Mouse (Mus musculus) stomach, embryonic 16.5 days (tissue): ENCODE data around the gene Tmem109. TPM values are rescaled to one million over a fixed set of nuclear protein-coding genes. Genes with fewer than 3 reads are reported as not detected.

ENCODE experiments used
- ATAC-seq: fragments of 200-750 bp; cut with Nextera tagmentation; 2 replicates; pipeline ENCODE4 v1.8.0; 2017; ENCODE audit warnings: moderate number of reproducible peaks, moderate TSS enrichment; ENCODE audit not compliant: insufficient read depth, low FRiP score
- H3K27ac ChIP-seq: fragments of 300-500 bp; sonication (generic); 2 replicates; pipeline ENCODE4 v1.5.1; 2014; ENCODE audit warnings: low read length
- H3K27me3 ChIP-seq: fragments of 300-500 bp; sonication (generic); 2 replicates; pipeline ENCODE4 v1.6.1; 2014; ENCODE audit warnings: low read length, control low read depth, mixed read lengths; ENCODE audit not compliant: control insufficient read depth, insufficient read depth
- H3K36me3 ChIP-seq: fragments of 300-500 bp; sonication (generic); 2 replicates; pipeline ENCODE4 v1.6.1; 2014; ENCODE audit warnings: low read length; ENCODE audit not compliant: control insufficient read depth, insufficient read depth
- H3K4me1 ChIP-seq: fragments of 300-500 bp; sonication (generic); 2 replicates; pipeline ENCODE4 v1.6.1; 2014; ENCODE audit warnings: low read length, control low read depth, mixed read lengths; ENCODE audit not compliant: control insufficient read depth, insufficient read depth
- H3K4me2 ChIP-seq: fragments of 300-500 bp; sonication (generic); 2 replicates; pipeline ENCODE4 v1.6.1; 2014; ENCODE audit warnings: low read depth, low read length, mixed read lengths
- H3K4me3 ChIP-seq: fragments of 300-500 bp; sonication (generic); replicated peaks from 2 replicates; pipeline ENCODE4 v1.5.1; 2014; ENCODE audit warnings: mild to moderate bottlenecking, low read length
- H3K9ac ChIP-seq: fragments of 300-500 bp; sonication (generic); 2 replicates; pipeline ENCODE4 v1.6.1; 2014; ENCODE audit warnings: low read length
- H3K9me3 ChIP-seq: fragments of 300-500 bp; sonication (generic); replicated peaks from 2 replicates; pipeline ENCODE4 v1.6.1; 2016; ENCODE audit warnings: low read length, control low read depth; ENCODE audit not compliant: control insufficient read depth
- WGBS: fragments of 180-500 bp; shearing (Covaris S2); extraction: QIAGEN DNeasy Blood & Tissue Kit; methylation state at CpG from one replicate; pipeline ENCODE4 v1.1.7; 2014; 5-methylcytosine and 5-hydroxymethylcytosine counted together
- polyA plus RNA-seq: library from polyadenylated mRNA; unstranded; fragments of >200 nt; fragmentation: Nextera tagmentation; extraction: Ambion mirVana; gene quantifications from 2 replicates; pipeline ENCODE4 v1.2.1, GENCODE M21; 2015

Tmem109 gene
- polyA plus RNA-seq, 1 experiment from 2014 or later = 147 TPM

DNA sequence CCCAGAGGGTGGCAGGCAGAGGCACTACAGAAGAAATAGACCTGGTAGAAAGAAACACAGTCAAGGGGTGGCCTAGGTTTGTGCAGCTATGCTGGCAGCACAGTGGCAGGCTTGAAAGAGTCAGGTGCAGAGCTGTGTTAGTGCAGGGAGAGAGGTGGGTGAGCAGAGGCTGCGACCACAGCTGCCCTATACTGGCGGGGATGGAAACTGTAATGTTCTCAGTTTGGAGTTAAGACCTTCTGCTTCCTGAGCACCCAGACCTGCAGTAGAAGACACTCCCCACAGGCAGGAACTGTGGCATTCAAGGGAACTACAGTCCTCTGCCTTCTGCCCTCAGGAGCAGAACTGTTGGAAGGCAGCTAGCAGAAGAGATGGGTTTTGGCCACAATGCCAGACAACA is 33.1 kb upstream of the Tmem109 start:
- WGBS = 64% methylated on average over 2 of the region's 2 CpGs
- Histone ChIP-seq H3K4me2 (no peak overlapping the region), H3K4me3 (no peak overlapping the region), H3K4me1 (no peaks in the 10 kb centered on the region), H3K9me3 (no peaks in the 10 kb centered on the region), H3K27me3 (no peaks in the 10 kb centered on the region), H3K9ac (no peak overlapping the region), H3K36me3 (no peaks in the 10 kb centered on the region), H3K27ac (no peak overlapping the region)
- 0 out of 2 replicates have a peak, but pooled peaks have one; percentile 14 for ATAC-seq

DNA sequence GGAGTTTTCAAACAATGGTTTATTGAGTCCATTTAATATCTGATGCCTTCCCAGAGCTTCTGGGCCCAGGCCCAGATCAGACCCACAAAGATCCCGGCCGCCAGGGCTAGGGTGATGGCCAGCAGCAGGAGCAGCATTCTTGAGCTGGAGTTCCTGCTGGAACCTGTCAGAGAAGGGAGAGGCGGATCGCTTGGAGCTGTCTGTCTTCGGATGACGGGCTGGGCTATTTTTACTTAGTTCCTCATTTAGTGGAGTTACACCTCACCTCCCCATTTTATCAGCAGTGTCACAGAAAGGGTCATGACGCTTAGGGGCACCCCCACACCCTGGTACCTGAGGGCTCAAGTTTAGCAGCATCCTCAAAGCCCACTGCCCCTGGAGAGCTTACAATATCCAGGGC is 32.5 kb upstream of the Tmem109 start:
- ATAC-seq = no peak

DNA sequence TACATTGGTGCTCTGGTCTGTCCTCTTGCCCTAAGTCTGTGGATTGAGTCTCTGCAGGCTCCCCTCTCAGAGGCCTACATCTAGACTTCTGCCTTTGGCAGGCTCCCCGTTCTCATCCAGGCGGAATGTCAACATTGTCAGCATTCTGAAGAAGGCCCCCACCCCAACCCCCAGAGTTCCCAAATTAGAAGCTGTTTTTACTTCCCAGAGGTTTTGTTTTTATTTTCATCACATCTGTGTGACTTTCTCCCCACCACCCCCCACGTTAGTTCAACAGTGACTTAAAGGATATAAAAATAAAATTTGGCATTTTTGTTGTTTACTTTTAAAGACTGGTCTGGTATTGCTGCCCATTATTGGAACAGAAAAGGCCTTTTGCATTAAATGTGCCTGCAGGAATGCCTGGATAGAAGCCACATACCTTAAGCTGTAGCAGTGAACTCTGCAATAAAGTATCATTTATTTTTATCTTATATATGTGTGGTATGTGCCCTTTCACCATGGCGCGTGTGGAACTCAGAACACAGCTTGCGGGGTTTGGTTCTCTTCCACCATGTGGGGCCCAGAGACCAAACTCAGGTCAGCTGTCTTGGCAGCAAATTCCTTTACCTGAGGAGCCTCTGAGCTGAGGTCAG is 27.4 kb upstream of the Tmem109 start:
- Histone ChIP-seq H3K4me3 (no peak overlapping the region), H3K36me3 (peaks cover 7% of the 10 kb centered on the region; the same call in 1 of the 2 replicates), H3K27ac (peak overlapping the region; percentile 91), H3K9me3 (no peaks in the 10 kb centered on the region), H3K9ac (no peak overlapping the region), H3K27me3 (no peaks in the 10 kb centered on the region), H3K4me1 (peaks cover 24% of the 10 kb centered on the region), H3K4me2 (no peak overlapping the region)
- ATAC-seq = peak; percentile 69; the same call in 1 of the 2 replicates
- WGBS = 48% methylated on average over 6 of the region's 6 CpGs

More for the DNA sequence above, 32.5 kb upstream of the Tmem109 start:
- Histone ChIP-seq H3K4me2 (no peak overlapping the region), H3K4me1 (peaks cover 4% of the 10 kb centered on the region), H3K27ac (no peak overlapping the region), H3K36me3 (no peaks in the 10 kb centered on the region), H3K9me3 (no peaks in the 10 kb centered on the region), H3K9ac (no peak overlapping the region), H3K4me3 (no peak overlapping the region), H3K27me3 (no peaks in the 10 kb centered on the region)
- WGBS = 44% methylated on average over 7 of the region's 7 CpGs

DNA sequence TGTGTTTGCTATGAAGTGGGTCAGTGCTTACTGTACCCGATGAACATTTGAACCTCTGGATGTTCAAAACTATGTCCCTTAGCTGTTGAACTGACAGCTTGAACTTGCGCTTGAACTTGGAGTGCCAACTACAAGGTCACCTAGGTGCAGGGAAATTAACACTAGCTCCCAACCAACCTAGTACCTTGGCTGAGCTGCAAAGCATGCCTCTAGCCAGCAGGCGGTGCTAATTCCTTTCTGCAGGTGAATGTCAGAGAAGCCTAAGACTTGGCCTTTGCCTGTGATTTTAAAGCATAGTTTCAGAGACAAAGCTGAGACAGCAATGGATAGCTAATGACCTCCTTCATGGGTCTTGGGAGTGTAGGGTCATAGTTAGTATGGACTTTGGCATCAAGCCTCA is 26.1 kb upstream of the Tmem109 start:
- WGBS = 53% methylated on average over 3 of the region's 3 CpGs
- no peak for ATAC-seq
- peak overlapping the region; percentile 91; the same call in 1 of the 2 replicates for H3K27ac ChIP-seq
- no peak overlapping the region for H3K4me2 ChIP-seq
- no peaks in the 10 kb centered on the region for H3K27me3 ChIP-seq
- no peaks in the 10 kb centered on the region for H3K9me3 ChIP-seq
- H3K4me1 ChIP-seq = peaks cover 26% of the 10 kb centered on the region
- no peak overlapping the region for H3K9ac ChIP-seq
- peaks cover 7% of the 10 kb centered on the region; the same call in 1 of the 2 replicates for H3K36me3 ChIP-seq
- no peak overlapping the region for H3K4me3 ChIP-seq

DNA sequence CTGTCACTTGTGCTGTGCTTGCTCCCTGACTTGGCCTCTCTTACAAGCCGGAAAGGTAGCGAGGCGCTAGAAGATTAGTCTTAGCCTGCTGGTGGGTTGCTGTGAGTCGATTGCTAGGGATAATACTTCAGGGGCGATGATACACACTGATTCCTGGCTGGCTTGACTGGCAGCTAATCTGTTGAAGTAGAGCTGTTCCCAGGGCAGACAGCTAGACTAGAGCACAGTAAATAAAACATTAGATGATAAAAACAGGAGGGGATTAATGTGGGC is 23.9 kb upstream of the Tmem109 start:
- no peaks in the 10 kb centered on the region for H3K27me3 ChIP-seq
- H3K27ac ChIP-seq = peak overlapping the region; percentile 94
- peaks cover 23% of the 10 kb centered on the region for H3K36me3 ChIP-seq
- 49% methylated on average over 5 of the region's 5 CpGs for WGBS
- peak overlapping the region; percentile 20 for H3K4me2 ChIP-seq
- no peak overlapping the region for H3K4me3 ChIP-seq
- peak; percentile 2; the same call in 1 of the 2 replicates for ATAC-seq
- H3K9ac ChIP-seq = peak overlapping the region; percentile 55
- peaks cover 26% of the 10 kb centered on the region for H3K4me1 ChIP-seq
- no peaks in the 10 kb centered on the region for H3K9me3 ChIP-seq

DNA sequence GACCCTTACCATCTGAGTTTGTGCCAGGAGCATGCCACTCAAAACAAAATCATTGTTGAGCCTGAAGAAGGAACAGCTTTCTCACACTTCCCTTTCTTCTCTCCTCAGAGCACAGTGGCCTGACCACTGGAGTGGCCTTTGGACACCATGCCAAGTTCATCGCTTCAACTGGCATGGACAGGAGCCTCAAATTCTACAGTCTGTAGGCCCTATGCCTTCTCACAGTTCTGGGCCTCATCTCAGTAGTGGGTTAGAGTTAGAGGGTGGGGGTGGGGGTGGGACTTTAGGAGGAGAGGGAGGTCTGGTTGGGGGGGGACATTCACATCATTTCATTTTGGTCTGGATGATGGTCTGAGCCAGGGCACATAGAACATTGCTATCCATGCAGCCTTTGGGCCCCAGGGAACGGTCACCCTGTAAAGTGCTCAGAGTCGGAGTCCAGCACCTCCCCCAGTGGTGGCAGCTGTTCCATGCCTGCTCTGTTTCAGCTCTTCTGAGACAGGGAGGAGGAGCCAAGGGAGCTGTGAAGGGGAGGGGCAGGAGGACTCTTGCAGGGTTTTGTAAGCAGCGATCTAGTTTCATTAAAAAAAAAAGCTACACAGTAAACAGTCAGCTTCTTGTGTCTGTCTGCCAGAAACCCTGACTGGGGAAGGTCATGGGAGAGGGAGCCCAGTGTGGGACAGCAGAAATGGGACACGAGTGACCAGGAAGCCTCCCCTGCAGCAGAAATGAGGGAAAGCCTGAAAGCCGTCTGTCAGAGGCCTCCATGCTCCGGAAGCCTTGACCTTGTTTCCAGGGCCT is 23.3 kb upstream of the Tmem109 start:
- WGBS = 34% methylated on average over 7 of the region's 7 CpGs
- peaks cover 26% of the 10 kb centered on the region for H3K4me1 ChIP-seq
- no peak overlapping the region for H3K4me3 ChIP-seq
- peak overlapping the region; percentile 55 for H3K9ac ChIP-seq
- H3K9me3 ChIP-seq = no peaks in the 10 kb centered on the region
- H3K27me3 ChIP-seq = no peaks in the 10 kb centered on the region
- ATAC-seq = peak; percentile 88
- peak overlapping the region; percentile 20 for H3K4me2 ChIP-seq
- peaks cover 28% of the 10 kb centered on the region for H3K36me3 ChIP-seq
- peak overlapping the region; percentile 94 for H3K27ac ChIP-seq

DNA sequence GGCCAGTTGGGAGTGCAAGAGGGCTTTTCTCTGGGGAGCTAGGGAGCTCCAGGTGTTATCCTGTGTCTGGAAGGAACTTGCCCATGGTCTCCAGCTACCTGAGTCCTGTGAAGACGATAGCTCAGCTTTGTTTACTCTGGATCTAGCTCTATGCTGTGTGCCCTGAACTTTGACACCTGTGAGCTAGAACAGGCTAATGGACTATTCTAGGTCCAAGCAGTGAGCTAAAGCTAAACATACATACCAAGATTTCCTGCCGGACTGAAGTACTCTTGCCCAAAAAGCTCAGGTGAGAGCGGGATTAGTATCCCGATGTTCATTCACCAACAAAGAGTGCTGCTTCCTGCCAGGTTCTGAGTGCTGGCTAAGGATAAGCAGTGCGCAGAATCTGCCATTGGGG is 22.7 kb upstream of the Tmem109 start:
- Histone ChIP-seq H3K27me3 (no peaks in the 10 kb centered on the region), H3K27ac (peak overlapping the region; percentile 88), H3K36me3 (peaks cover 30% of the 10 kb centered on the region), H3K9ac (no peak overlapping the region), H3K4me3 (no peak overlapping the region), H3K4me1 (peaks cover 24% of the 10 kb centered on the region), H3K4me2 (no peak overlapping the region), H3K9me3 (no peaks in the 10 kb centered on the region)
- WGBS = 61% methylated on average over 5 of the region's 5 CpGs
- no peak for ATAC-seq

DNA sequence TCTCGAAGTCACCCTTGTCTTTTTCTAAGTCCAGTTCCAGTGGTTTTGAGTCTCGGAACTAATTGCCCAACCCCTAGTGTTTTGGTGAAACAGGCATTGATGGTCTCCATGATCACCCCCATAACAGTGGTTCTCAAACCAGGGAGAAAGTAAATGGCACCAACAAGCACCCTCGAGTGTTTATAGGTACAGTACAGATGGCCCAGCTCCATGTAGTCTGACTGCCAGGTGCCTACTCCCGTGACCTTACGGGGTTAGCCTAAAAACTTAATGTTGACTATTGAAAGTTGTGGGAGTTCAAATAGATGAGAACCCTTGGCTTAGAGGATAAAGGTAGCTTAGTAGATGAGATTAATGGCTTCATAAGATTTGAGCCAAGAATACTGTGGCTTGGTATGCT is 19.2 kb upstream of the Tmem109 start:
- Histone ChIP-seq H3K9ac (no peak overlapping the region), H3K27me3 (no peaks in the 10 kb centered on the region), H3K9me3 (no peaks in the 10 kb centered on the region), H3K4me3 (no peak overlapping the region), H3K36me3 (peaks cover 22% of the 10 kb centered on the region), H3K27ac (no peak overlapping the region), H3K4me1 (peaks cover 29% of the 10 kb centered on the region), H3K4me2 (no peak overlapping the region)
- no peak for ATAC-seq
- WGBS = 90% methylated on average over 5 of the region's 5 CpGs

DNA sequence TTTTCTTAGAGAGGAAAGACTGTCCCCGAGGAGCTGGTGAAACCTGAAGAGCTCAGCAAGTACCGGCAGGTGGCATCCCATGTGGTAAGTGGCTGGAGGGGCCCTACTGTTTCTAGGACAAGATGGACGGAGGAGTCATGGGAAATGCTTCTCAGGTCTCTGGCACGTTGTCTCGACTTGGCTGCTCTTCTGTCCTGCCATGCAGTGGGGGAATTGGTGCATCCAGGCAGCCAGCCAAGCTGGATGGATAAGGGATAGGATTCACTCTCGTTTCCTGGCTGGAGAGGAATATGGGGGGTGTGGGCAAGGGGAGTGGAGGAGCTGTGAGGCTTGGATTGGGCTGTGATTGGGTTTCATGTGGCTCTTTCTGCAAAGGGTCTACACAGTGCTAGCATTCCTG is 18.5 kb upstream of the Tmem109 start:
- no peak for ATAC-seq
- peaks cover 25% of the 10 kb centered on the region for H3K4me1 ChIP-seq
- H3K27me3 ChIP-seq = no peaks in the 10 kb centered on the region
- H3K4me2 ChIP-seq = no peak overlapping the region
- no peak overlapping the region for H3K9ac ChIP-seq
- no peak overlapping the region for H3K4me3 ChIP-seq
- WGBS = 78% methylated on average over 6 of the region's 6 CpGs
- H3K9me3 ChIP-seq = no peaks in the 10 kb centered on the region
- H3K27ac ChIP-seq = no peak overlapping the region
- peaks cover 22% of the 10 kb centered on the region for H3K36me3 ChIP-seq
